Mouse (Mus musculus) stomach, postnatal 0 days (tissue): ENCODE results near the gene Igtp. TPM values are rescaled to one million over a fixed set of nuclear protein-coding genes. Genes with fewer than 3 reads are reported as not detected.
"Not testable (repeated sequence)": the region's sequence is repeated elsewhere in the genome, so short reads cannot be mapped to it uniquely, and the experiment has no call there.

ENCODE experiments used
- ATAC-seq: fragments of 200-750 bp; cut with Nextera tagmentation; 2 replicates; pipeline ENCODE4 v1.8.0; 2017; ENCODE audit not compliant: low FRiP score, low TSS enrichment
- DNase-seq: peaks from one replicate; pipeline ENCODE4 v3.0.0-alpha.2; 2016; ENCODE audit warnings: low spot score
- H3K27ac ChIP-seq: fragments of 300-500 bp; sonication (generic); replicated peaks from 2 replicates; pipeline ENCODE4 v1.5.1; 2014; ENCODE audit warnings: mild to moderate bottlenecking, control low read depth
- H3K27me3 ChIP-seq: fragments of 300-500 bp; sonication (generic); 2 replicates; pipeline ENCODE4 v1.6.1; 2014; ENCODE audit warnings: low read length; ENCODE audit not compliant: control insufficient read depth, insufficient read depth
- H3K36me3 ChIP-seq: fragments of 300-500 bp; sonication (generic); 2 replicates; pipeline ENCODE4 v1.6.1; 2014; ENCODE audit warnings: low read length, mixed read lengths; ENCODE audit not compliant: control insufficient read depth, insufficient read depth
- H3K4me1 ChIP-seq: fragments of 300-500 bp; sonication (generic); replicated peaks from 2 replicates; pipeline ENCODE4 v1.6.1; 2014; ENCODE audit warnings: antibody characterized with exemption; ENCODE audit not compliant: control insufficient read depth, insufficient read depth
- H3K4me2 ChIP-seq: fragments of 300-500 bp; sonication (generic); replicated peaks from 2 replicates; pipeline ENCODE4 v1.6.1; 2014; ENCODE audit warnings: low read depth, mild to moderate bottlenecking, control low read depth, moderate library complexity
- H3K4me3 ChIP-seq: fragments of 300-500 bp; sonication (generic); 2 replicates; pipeline ENCODE4 v1.5.1; 2014; ENCODE audit warnings: low read depth, low read length, control low read depth
- H3K9ac ChIP-seq: fragments of 300-500 bp; sonication (generic); 2 replicates; pipeline ENCODE4 v1.6.1; 2014; ENCODE audit warnings: mild to moderate bottlenecking, low read length, control low read depth, mixed read lengths
- H3K9me3 ChIP-seq: fragments of 300-500 bp; sonication (generic); 2 replicates; pipeline ENCODE4 v1.6.1; 2016; ENCODE audit warnings: low read length; ENCODE audit not compliant: control insufficient read depth
- CTCF ChIP-seq: IDR thresholded peaks from 2 replicates; pipeline ENCODE4 v1.5.1; 2016; ENCODE audit warnings: antibody characterized with exemption, low read depth, mild to moderate bottlenecking, moderate library complexity
- EP300 ChIP-seq: optimal IDR thresholded peaks from 2 replicates; pipeline ENCODE3; 2016; ENCODE audit warnings: antibody characterized with exemption
- WGBS: fragments of 180-500 bp; shearing (Covaris S2); extraction: QIAGEN DNeasy Blood & Tissue Kit; methylation state at CpG from one replicate; pipeline ENCODE4 v1.1.7; 2014; 5-methylcytosine and 5-hydroxymethylcytosine counted together
- polyA plus RNA-seq: library from polyadenylated mRNA; unstranded; fragments of >200 nt; fragmentation: Nextera tagmentation; extraction: Ambion mirVana; gene quantifications from 2 replicates; pipeline ENCODE4 v1.2.1, GENCODE M21; 2015

Gene Igtp
- polyA plus RNA-seq = 4.1 and 4.7 TPM in 2 replicates

DNA sequence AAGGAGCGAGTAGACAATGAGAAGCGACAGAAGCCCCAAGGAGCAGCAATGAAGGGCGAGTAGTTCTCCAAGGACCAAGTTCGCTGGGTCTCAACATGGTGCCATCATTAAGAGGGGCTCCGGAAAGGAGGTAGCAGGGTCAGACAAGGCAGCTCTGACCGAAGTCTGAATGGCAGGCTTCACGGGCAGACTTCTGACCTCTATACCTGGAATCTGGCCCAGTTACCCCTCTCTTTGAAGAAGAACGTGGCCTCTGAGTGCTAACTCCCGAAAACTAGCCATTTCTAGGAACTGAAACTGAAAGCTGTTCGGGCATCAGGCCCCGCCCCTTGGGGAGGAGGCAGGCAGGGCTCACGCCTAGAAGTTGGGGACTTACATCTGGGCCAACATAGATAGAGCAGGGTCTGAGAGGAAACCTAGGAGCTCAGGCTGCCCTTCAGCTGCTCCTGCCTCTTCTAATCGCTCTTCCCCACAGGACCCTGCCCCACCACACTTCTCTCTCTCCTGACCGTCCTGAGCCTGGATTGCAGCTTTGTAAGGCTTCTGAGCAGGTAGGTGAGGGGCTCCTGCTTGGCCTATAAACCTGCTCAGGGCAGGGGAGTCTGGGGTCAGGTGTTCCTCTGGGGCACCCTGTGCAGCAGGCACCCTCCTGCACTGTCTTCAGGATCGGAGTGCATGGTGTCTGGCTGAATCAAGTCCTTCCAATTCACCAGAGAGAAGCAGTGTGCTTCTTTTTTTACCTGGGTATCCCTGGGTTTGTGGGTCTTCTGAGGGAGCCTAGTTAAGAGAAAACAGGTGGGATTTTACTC lies at the start of gene Igtp, which contains the start of gene Irgm2:
Gene Igtp, plus strand, starts transcription at position 328 of the 809 bp plus-strand sequence.
Gene Irgm2, plus strand, starts transcription at position 390 of the 809 bp plus-strand sequence.
- 6% methylated on average over 14 of the region's 15 CpGs for WGBS
- H3K9me3 ChIP-seq, H3K4me1 ChIP-seq, H3K36me3 ChIP-seq, H3K27me3 ChIP-seq: not testable (repeated sequence)
- H3K4me3 ChIP-seq = peak within 1 kb of the TSS; percentile 51
- peak within 1 kb of the TSS; percentile 63 for H3K9ac ChIP-seq
- peak within 1 kb of the TSS; percentile 79 for H3K27ac ChIP-seq
- peak within 1 kb of the TSS; percentile 63 for H3K4me2 ChIP-seq
- peak; percentile 89 for ATAC-seq
- DNase-seq = peak; percentile 80

DNA sequence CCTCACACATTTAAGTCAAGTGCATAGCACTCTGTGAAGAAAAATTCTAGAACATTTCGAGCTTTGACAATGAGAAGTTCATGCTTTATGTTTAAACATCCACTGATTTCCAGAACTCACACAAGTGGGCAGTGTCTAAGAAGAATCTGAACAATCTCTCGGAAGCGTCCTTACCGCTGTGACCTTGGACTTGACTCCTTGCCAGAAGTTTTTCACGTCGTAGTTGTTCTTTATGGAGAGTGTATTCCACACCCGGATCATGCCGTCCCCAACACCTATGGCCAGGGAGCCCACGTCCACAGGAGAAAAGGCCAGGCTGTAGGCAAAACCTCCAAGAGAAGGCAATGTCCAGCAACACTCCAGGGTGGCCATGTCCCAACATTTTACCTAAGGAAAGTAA lies 43.9 kb upstream of the Igtp start:
- no peaks in the 10 kb centered on the region for H3K27me3 ChIP-seq
- ATAC-seq (no peak), DNase-seq (no peak)
- peaks cover 26% of the 10 kb centered on the region for H3K36me3 ChIP-seq
- H3K4me1 ChIP-seq = no peaks in the 10 kb centered on the region
- H3K9me3 ChIP-seq = no peaks in the 10 kb centered on the region
- TF ChIP-seq CTCF = no peak
- no peak for TF ChIP-seq EP300
- H3K4me2 ChIP-seq = no peak overlapping the region
- H3K4me3 ChIP-seq = no peak overlapping the region
- WGBS = 86% methylated on average over 9 of the region's 9 CpGs
- H3K27ac ChIP-seq = no peak overlapping the region
- H3K9ac ChIP-seq = no peak overlapping the region

DNA sequence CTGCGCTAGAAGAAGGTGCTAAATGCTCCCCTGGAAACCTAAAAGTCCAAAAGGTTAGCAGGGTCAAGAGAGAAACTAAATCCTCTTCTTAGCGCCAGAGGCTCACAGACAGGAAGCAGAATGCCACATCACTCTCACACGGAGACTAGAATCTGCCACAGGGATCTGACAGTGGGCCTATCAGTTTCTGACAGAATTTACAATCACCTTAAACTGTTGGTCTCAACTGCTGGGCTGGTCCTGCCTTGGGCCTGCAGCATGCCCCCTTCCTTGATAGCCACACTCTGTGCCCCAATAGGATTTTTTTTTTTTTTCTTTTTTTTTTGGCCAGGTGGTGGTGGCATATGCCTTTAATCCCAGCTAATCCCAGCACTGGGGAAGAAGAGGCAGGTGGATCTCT lies 42.5 kb upstream of the Igtp start:
- 70% methylated on average over 3 of the region's 3 CpGs for WGBS
- Histone ChIP-seq H3K27ac (no peak overlapping the region), H3K36me3 (peaks cover 24% of the 10 kb centered on the region), H3K4me3 (no peak overlapping the region), H3K4me1 (no peaks in the 10 kb centered on the region), H3K4me2 (no peak overlapping the region), H3K9ac (no peak overlapping the region), H3K9me3 (no peaks in the 10 kb centered on the region), H3K27me3 (no peaks in the 10 kb centered on the region)
- DNase-seq (no peak), ATAC-seq (no peak)
- TF ChIP-seq CTCF = no peak
- no peak for TF ChIP-seq EP300

DNA sequence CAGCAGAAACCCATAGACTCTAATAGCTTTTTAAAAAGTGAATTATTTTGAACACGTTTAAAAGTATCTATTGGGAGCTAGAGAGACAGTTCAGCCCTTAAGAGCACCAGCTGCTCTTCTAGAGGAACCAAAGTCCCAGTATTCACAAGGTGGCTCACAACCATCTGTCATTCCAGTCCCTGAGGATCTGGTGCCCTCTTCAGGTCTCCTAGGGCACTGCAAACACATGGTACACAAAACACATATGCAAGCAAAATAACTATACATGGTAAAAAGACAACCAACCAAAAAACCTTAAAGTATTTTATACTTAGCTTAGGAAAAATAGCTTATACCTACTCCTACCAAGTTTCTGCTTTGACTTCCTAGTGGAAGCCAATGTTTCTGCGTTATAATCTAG lies 34.3 kb upstream of the Igtp start:
- Histone ChIP-seq H3K4me3 (no peak overlapping the region), H3K27me3 (no peaks in the 10 kb centered on the region), H3K9ac (no peak overlapping the region), H3K36me3 (peaks cover 3% of the 10 kb centered on the region; the same call in 1 of the 2 replicates), H3K4me1 (no peaks in the 10 kb centered on the region), H3K4me2 (no peak overlapping the region), H3K9me3 (no peaks in the 10 kb centered on the region), H3K27ac (no peak overlapping the region)
- TF ChIP-seq CTCF (peak; percentile 54), EP300 (no peak)
- DNase-seq (no peak), ATAC-seq (no peak)
- 98% methylated on average over 2 of the region's 2 CpGs for WGBS

DNA sequence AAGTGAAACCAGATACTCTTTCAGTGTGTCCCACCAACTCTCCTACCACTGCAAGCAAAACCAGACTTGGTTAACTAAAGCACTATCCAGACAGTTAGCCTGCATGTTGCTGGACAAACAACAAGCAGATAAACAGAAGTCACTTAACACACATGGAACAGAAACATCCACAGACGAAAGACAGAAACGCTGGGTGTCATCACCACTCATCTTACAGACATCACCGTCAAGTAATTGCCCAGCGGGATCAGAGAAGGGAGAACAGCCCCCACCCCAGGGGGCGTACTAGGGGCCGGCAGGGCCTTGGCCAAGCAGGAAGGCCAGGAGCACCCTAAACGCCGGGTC lies 31.6 kb upstream of the Igtp start:
- ATAC-seq (no peak), DNase-seq (no peak)
- 0% methylated on average over 8 of the region's 8 CpGs for WGBS
- Histone ChIP-seq H3K4me1 (0 out of 2 replicates have a peak, but pooled peaks cover 3% of the 10 kb centered on the region), H3K27ac (peak overlapping the region; percentile 77), H3K9me3 (no peaks in the 10 kb centered on the region), H3K27me3 (no peaks in the 10 kb centered on the region), H3K36me3 (peaks cover 3% of the 10 kb centered on the region; the same call in 1 of the 2 replicates), H3K4me3 (peak overlapping the region; percentile 90), H3K4me2 (peak overlapping the region; percentile 76), H3K9ac (peak overlapping the region; percentile 83)
- TF ChIP-seq CTCF = no peak
- TF ChIP-seq EP300 = no peak

DNA sequence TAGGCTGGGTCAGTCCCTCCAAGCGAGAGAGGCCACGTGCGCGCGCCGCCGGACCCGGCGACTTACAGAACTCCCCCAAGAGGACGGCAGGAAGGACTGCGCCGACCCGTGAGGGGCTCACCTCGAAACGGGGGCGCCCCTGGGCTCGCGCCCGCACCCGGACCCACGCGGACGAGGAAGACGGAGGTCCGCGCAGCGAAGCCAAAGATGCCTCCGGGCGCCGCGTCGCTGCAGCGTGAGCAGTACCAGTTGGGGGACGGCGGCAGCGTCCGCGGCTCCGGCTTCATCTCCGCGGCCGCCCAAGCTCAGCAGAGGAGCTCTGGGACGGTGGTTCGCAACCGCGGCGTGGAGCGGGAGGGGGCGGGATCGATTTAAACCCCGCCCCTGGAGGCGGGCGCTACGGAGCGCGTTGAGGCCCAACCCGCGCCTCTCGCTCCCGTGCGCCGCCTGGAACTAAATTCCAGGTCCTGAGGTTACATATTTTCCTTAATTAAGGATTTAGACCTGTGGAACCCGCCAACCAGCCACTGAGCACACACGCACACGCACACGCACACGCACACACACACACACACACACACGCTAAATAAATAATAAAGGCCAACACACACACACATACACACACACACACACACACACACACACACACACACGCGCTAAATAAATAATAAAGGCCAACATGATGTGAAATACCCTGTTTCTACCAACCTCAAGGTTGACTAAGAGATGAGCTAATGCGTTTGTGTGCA lies 31.0 kb upstream of the Igtp start, which contains the start of gene Gemin5:
Gene Gemin5, minus strand, starts transcription at position 373 of the 749 bp plus-strand sequence.
- TF ChIP-seq EP300 (no peak), CTCF (peak; percentile 37; the same call in 1 of the 2 replicates)

More for the DNA sequence above, 31.0 kb upstream of the Igtp start, which contains the start of gene Gemin5:
- H3K4me1 ChIP-seq = 0 out of 2 replicates have a peak, but pooled peaks cover 3% of the 10 kb centered on the region
- peak within 1 kb of the TSS; percentile 83 for H3K9ac ChIP-seq
- ATAC-seq (peak; percentile 84), DNase-seq (peak; percentile 80)
- no peaks in the 10 kb centered on the region for H3K9me3 ChIP-seq
- H3K27me3 ChIP-seq = no peaks in the 10 kb centered on the region
- peak within 1 kb of the TSS; percentile 77 for H3K27ac ChIP-seq
- H3K36me3 ChIP-seq = peaks cover 4% of the 10 kb centered on the region; the same call in 1 of the 2 replicates
- H3K4me3 ChIP-seq = peak within 1 kb of the TSS; percentile 90
- H3K4me2 ChIP-seq = peak within 1 kb of the TSS; percentile 76
- WGBS = 1% methylated on average over 70 of the region's 71 CpGs
